Mouse (Mus musculus): Measurements from ENCODE around the gene Cenpa. TPM values are rescaled to one million over a fixed set of nuclear protein-coding genes. Genes with fewer than 3 reads are reported as not detected.
"Not testable (repeated sequence)": the region's sequence is repeated elsewhere in the genome, so short reads cannot be mapped to it uniquely, and the experiment has no call there.

Cenpa gene
- polyA plus RNA-seq, 1 experiment from 2014 or later = 409 TPM

- 93% methylated on average over 9 of the region's 9 CpGs for WGBS
- Histone ChIP-seq H3K4me1 (replicated peaks) (peaks cover 28% of the 10 kb centered on the region), H3K9me3 (no peaks in the 10 kb centered on the region), H3K27ac (no peak overlapping the region), H3K4me3 (peak overlapping the region; percentile 82), H3K36me3 (peaks cover 58% of the 10 kb centered on the region), H3K27me3 (ENCODE audit: insufficient read depth, poor library complexity, severe bottlenecking) (no peaks in the 10 kb centered on the region)
- no peak for DNase-seq (ENCODE audit: low spot score)
Measured at GRCm38 (mm10) chr5:30668637-30669495, 2.3 kb downstream of the Cenpa start.

DNA sequence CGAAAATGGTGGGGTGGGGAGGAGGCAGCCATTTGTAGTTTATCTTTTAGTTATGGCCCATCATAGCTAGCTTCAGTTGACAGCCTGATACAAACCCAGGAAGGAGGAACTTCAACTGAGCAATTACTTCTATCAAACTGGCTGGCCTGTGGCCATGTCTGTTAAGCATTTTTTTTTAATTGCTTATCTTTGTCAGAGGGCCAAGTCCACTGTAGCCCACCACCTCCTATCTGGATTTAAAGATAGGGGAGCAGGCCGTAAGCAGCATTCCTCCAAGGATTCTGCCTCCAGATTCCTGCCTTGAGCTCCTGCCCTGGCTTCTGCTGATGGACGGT lies 2.9 kb downstream of the Cenpa start:
- Histone ChIP-seq H3K9me3 (no peaks in the 10 kb centered on the region), H3K4me1 (replicated peaks) (peaks cover 28% of the 10 kb centered on the region), H3K36me3 (peaks cover 64% of the 10 kb centered on the region), H3K4me3 (no peak overlapping the region), H3K27me3 (ENCODE audit: insufficient read depth, poor library complexity, severe bottlenecking) (no peaks in the 10 kb centered on the region), H3K27ac (no peak overlapping the region)
- 92% methylated on average over 3 of the region's 3 CpGs for WGBS
- DNase-seq (ENCODE audit: low spot score) = no peak

DNA sequence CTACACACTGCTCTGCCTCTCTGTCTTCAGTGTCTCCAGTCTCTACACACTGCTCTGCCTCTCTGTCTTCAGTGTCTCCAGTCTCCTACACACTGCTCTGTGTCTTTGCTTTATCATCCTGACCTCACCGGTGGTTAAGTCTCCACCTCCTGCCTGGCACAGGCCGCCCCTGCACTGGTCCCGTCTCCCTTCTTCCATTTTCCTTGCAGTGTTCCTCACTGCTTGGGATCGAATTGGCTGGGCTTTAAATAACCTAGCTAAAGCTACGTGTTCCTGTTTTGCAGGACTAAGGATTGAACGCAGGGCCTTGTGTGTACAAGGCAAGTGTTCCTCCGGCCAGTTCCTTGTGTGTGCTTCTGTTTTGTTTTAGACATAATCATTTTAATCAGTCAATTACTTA lies 3.5 kb downstream of the Cenpa start:
- Histone ChIP-seq H3K27ac (no peak overlapping the region), H3K9me3 (no peaks in the 10 kb centered on the region), H3K4me3 (no peak overlapping the region), H3K36me3 (peaks cover 69% of the 10 kb centered on the region), H3K27me3 (ENCODE audit: insufficient read depth, poor library complexity, severe bottlenecking) (no peaks in the 10 kb centered on the region), H3K4me1 (replicated peaks) (peaks cover 28% of the 10 kb centered on the region)
- 94% methylated on average over 7 of the region's 7 CpGs for WGBS
- DNase-seq (ENCODE audit: low spot score) = no peak

DNA sequence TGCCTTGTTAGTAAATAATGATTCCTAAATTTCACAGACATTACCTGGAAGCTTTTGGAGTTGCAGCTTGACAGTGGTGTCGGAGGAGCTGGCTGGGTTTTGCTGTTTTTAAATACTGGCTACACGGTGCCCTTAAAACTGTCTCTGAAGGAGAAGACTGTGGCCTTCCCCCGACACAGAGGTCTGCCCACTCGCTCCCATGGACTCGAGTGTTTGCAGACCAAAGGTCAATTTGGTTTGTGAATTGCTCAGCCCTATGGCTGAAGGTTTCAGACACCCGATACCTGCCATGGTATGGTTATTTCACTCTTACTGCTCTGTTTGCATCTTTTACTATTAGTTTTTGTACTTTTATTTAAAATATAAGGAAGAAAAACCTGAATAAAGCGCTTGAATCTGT lies 7.4 kb downstream of the Cenpa start:
- no peak for DNase-seq (ENCODE audit: low spot score)
- Histone ChIP-seq H3K4me1 (replicated peaks) (peaks cover 7% of the 10 kb centered on the region; the same call in 1 of the 2 replicates), H3K27ac (no peak overlapping the region), H3K4me3 (no peak overlapping the region), H3K36me3 (peaks cover 89% of the 10 kb centered on the region), H3K9me3 (no peaks in the 10 kb centered on the region), H3K27me3 (ENCODE audit: insufficient read depth, poor library complexity, severe bottlenecking) (no peaks in the 10 kb centered on the region)
- WGBS = 81% methylated on average over 7 of the region's 7 CpGs

DNA sequence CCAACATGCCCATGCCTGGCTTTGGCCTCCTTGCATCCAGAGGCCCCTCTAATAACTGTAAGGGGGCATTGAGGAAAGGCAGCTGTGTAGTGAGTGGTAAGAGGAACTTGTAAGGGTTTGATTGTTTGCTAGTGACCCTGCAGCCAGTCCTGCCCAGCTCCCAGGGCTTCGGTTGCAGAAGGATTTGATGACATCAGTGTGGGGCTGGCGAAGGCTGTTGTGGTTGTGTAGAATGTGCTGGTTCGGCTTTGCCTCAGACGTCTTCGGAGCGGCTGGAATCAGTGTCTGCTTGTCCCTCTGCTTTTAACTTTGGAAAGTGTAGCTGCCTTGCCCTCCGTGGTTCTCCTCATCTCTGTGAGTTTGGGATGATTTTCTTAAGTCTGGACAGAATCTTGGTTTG lies 10.2 kb downstream of the Cenpa start:
- peaks cover 61% of the 10 kb centered on the region for H3K36me3 ChIP-seq
- 85% methylated on average over 7 of the region's 7 CpGs for WGBS

DNA sequence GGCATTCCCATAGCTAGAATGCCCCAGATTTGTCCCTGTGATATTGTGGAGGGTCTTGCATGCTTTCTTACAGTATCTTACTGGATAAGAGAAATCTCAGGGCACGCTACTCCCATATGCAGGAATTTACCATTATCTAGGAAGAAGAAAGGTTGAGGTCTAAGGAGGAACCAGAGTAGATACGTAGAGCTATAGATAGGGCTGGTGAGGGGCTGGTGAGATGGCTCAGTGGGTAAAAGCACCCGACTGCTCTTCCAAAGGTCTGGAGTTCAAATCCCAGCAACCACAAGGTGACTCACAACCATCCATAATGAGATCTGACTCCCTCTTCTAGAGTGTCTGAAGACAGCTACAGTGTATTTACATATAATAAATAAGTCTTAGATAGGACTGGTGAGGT lies 11.5 kb downstream of the Cenpa start:
- H3K4me1 ChIP-seq (replicated peaks); H3K4me3 ChIP-seq; H3K9me3 ChIP-seq; H3K27me3 ChIP-seq (ENCODE audit: insufficient read depth, poor library complexity, severe bottlenecking); DNase-seq (ENCODE audit: low spot score); H3K27ac ChIP-seq: not testable (repeated sequence)
- H3K36me3 ChIP-seq = peaks cover 49% of the 10 kb centered on the region
- WGBS = 92% methylated on average over 3 of the region's 3 CpGs

More for the DNA sequence above, 10.2 kb downstream of the Cenpa start:
- Histone ChIP-seq H3K27me3 (ENCODE audit: insufficient read depth, poor library complexity, severe bottlenecking) (no peaks in the 10 kb centered on the region), H3K4me3 (no peak overlapping the region), H3K27ac (no peak overlapping the region), H3K4me1 (replicated peaks) (no peaks in the 10 kb centered on the region), H3K9me3 (no peaks in the 10 kb centered on the region)
- DNase-seq (ENCODE audit: low spot score) = no peak

GRCm38 (mm10) chr5:30678722-30679296 lies 12.2 kb downstream of the Cenpa start:
- Histone ChIP-seq H3K27me3 (ENCODE audit: insufficient read depth, poor library complexity, severe bottlenecking) (no peaks in the 10 kb centered on the region), H3K27ac (no peak overlapping the region), H3K9me3 (no peaks in the 10 kb centered on the region), H3K4me1 (replicated peaks) (0 out of 2 replicates have a peak, but pooled peaks cover 4% of the 10 kb centered on the region), H3K4me3 (no peak overlapping the region), H3K36me3 (peaks cover 41% of the 10 kb centered on the region)
- DNase-seq (ENCODE audit: low spot score) = no peak
- WGBS = 97% methylated on average over 4 of the region's 4 CpGs

DNA sequence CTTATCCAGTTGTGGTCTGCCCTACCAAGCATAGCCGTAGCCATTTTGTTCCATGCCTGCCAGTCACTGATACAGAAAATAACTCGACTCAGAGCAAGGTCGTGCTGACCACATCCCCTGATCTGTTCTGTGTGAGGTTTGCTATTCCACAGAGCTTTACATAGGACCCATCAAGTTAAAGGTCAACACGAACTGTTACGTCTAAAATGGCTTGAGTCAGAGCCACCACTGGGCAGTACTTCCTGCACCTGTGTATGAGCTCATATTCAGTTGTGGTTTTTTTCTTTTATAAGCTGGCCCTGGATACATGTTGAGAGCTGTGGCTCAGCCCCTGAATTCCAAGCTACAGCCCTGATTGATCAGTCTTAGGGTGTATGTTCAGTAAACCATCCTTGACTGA lies 13.0 kb downstream of the Cenpa start:
- Histone ChIP-seq H3K27me3 (ENCODE audit: insufficient read depth, poor library complexity, severe bottlenecking) (no peaks in the 10 kb centered on the region), H3K9me3 (no peaks in the 10 kb centered on the region), H3K4me1 (replicated peaks) (0 out of 2 replicates have a peak, but pooled peaks cover 4% of the 10 kb centered on the region), H3K27ac (no peak overlapping the region), H3K4me3 (no peak overlapping the region), H3K36me3 (peaks cover 34% of the 10 kb centered on the region)
- WGBS = 90% methylated on average over 5 of the region's 5 CpGs
- no peak for DNase-seq (ENCODE audit: low spot score)

- Histone ChIP-seq H3K27ac (no peak overlapping the region), H3K4me1 (replicated peaks) (0 out of 2 replicates have a peak, but pooled peaks cover 4% of the 10 kb centered on the region), H3K36me3 (peaks cover 10% of the 10 kb centered on the region), H3K27me3 (ENCODE audit: insufficient read depth, poor library complexity, severe bottlenecking) (no peaks in the 10 kb centered on the region), H3K4me3 (no peak overlapping the region), H3K9me3 (no peaks in the 10 kb centered on the region)
- 88% methylated on average over 5 of the region's 5 CpGs for WGBS
- DNase-seq (ENCODE audit: low spot score) = no peak
Measured at GRCm38 (mm10) chr5:30681970-30682369, 15.4 kb downstream of the Cenpa start.

- no peak overlapping the region for H3K4me3 ChIP-seq
- H3K9me3 ChIP-seq = no peaks in the 10 kb centered on the region
- H3K36me3 ChIP-seq = 0 out of 2 replicates have a peak, but pooled peaks cover 9% of the 10 kb centered on the region
- H3K27ac ChIP-seq = no peak overlapping the region
- DNase-seq (ENCODE audit: low spot score) = no peak
- H3K4me1 ChIP-seq (replicated peaks) = 0 out of 2 replicates have a peak, but pooled peaks cover 4% of the 10 kb centered on the region
- H3K27me3 ChIP-seq (ENCODE audit: insufficient read depth, poor library complexity, severe bottlenecking) = no peaks in the 10 kb centered on the region
Measured at GRCm38 (mm10) chr5:30682967-30683600, 16.5 kb downstream of the Cenpa start.

GRCm38 (mm10) chr5:30683993-30684392 lies 17.4 kb downstream of the Cenpa start:
- no peak for DNase-seq (ENCODE audit: low spot score)
- Histone ChIP-seq H3K9me3 (no peaks in the 10 kb centered on the region), H3K4me3 (no peak overlapping the region), H3K36me3 (0 out of 2 replicates have a peak, but pooled peaks cover under 1% of the 10 kb centered on the region), H3K4me1 (replicated peaks) (0 out of 2 replicates have a peak, but pooled peaks cover 4% of the 10 kb centered on the region), H3K27ac (no peak overlapping the region), H3K27me3 (ENCODE audit: insufficient read depth, poor library complexity, severe bottlenecking) (no peaks in the 10 kb centered on the region)
- 74% methylated on average over 3 of the region's 3 CpGs for WGBS

DNA sequence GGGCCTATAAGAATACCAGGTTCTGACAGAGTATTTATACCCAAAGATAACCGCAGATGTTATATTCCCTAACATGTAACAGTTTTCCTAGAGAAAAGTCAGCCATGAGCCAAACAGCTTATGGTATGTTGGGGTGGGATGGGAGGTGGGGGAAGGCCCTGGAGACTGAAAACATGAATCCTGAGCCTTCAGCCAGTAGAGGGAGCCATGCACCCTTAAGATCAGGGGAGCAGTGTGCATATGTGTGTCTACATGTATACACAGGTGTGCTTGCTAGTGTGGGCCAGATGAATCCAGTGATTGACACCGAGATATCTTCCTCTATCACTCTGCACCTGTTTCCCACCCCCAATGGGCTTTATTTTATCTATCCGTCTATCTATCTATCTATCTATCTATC lies 20.2 kb downstream of the Cenpa start:
- no peak for DNase-seq (ENCODE audit: low spot score)

More for the DNA sequence above, 20.2 kb downstream of the Cenpa start:
- H3K9me3 ChIP-seq = no peaks in the 10 kb centered on the region
- H3K27ac ChIP-seq = no peak overlapping the region
- no peaks in the 10 kb centered on the region for H3K36me3 ChIP-seq
- no peak overlapping the region for H3K4me3 ChIP-seq
- H3K27me3 ChIP-seq (ENCODE audit: insufficient read depth, poor library complexity, severe bottlenecking) = no peaks in the 10 kb centered on the region
- WGBS = 66% methylated on average over 3 of the region's 3 CpGs
- H3K4me1 ChIP-seq (replicated peaks) = peaks cover 10% of the 10 kb centered on the region; the same call in 1 of the 2 replicates

Data from hindbrain, embryonic 10.5 days (tissue).